Mouse (Mus musculus): ENCODE data around the gene Sgk2.
"Not testable (repeated sequence)": the region's sequence is repeated elsewhere in the genome, so short reads cannot be mapped to it uniquely, and the experiment has no call there.

The Sgk2 gene

GRCm38 (mm10) chr2:163058981-163059380 is 71.9 kb downstream of the Sgk2 start:
- DNase-seq (ENCODE audit: low spot score in 2 of 2), result not testable (repeated sequence)

- no peak for DNase-seq (ENCODE audit: low spot score in 2 of 2)
Observed at GRCm38 (mm10) chr2:163060630-163061029, 73.5 kb downstream of the Sgk2 start.

GRCm38 (mm10) chr2:163061203-163062118 is 74.3 kb downstream of the Sgk2 start:
- DNase-seq (ENCODE audit: low spot score in 2 of 2), result no peak

- DNase-seq (ENCODE audit: low spot score in 2 of 2), result no peak
Observed at GRCm38 (mm10) chr2:163062119-163062508, 75.0 kb downstream of the Sgk2 start.

Data from cerebellum, postnatal 4 days (tissue).